Mouse (Mus musculus) myocyte (in vitro differentiated cells): ENCODE measurements at regions not wholly inside any gene's neighbourhood (a gene's known extent, or its start where the extent isn't known, plus 50 kb on each side); places are given as distances from the start of the nearest gene placed in this dataset.

Source experiments
- MYOG ChIP-seq, 3 experiments: IDR thresholded peaks; one replicate each; pipeline ENCODE4 v1.6.1; 2011; ENCODE audit warnings: control low read depth in 2 of 3, low read depth in 2 of 3, mild to moderate bottlenecking in 2 of 3; ENCODE audit not compliant: insufficient read length in 2 of 3, control insufficient read depth in 1 of 3, insufficient read depth in 1 of 3
- POLR2A ChIP-seq: IDR thresholded peaks from one replicate; pipeline ENCODE4 v1.6.1; 2011; ENCODE audit warnings: low read depth, mild to moderate bottlenecking, control low read depth, moderate library complexity; ENCODE audit not compliant: insufficient read length
- TCF12 ChIP-seq: IDR thresholded peaks from one replicate; pipeline ENCODE4 v1.6.1; 2011; ENCODE audit warnings: mild to moderate bottlenecking, control low read depth; ENCODE audit not compliant: poor library complexity, insufficient read depth, severe bottlenecking

DNA sequence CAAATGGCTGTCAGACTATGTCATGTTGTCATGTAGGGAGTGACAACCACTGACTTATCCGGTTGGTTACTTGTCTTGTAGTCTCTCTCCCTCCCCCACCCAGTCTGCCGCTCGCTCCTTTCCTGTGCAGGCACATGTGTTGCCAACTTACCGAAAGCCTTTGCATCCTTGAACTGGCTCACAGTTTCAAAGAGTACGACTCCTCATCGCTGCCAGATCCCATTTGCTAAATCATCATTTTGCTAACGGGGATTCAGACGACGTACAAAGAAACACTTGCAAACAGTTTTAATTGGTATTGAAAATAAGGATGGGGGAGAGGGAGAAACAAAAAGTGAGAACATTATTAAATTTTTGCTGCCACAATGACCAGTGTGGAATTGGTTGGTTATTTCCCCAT lies 582.7 kb downstream of the Vrk1 start:
- TF ChIP-seq POLR2A (no peak), MYOG (IDR thresholded peaks at IDR 0.05; ENCODE audit: control insufficient read depth in 1 of 3, insufficient read depth in 1 of 3, insufficient read length in 2 of 3, low read depth in 2 of 3) (no peak), TCF12 (no peak)
